Mouse (Mus musculus) CH12.LX (cell line): ENCODE measurements around the gene 1700021F05Rik. TPM values are rescaled to one million over a fixed set of nuclear protein-coding genes. Genes with fewer than 3 reads are reported as not detected.

Experiments used
- DNase-seq: peaks from one replicate; pipeline ENCODE4 v3.0.0-alpha.2; 2013; ENCODE audit errors: extremely low read depth
- H3K27ac ChIP-seq: 2 replicates; pipeline ENCODE4 v1.5.1; 2012; ENCODE audit warnings: low read depth, mild to moderate bottlenecking, control low read depth, moderate library complexity; ENCODE audit not compliant: insufficient read depth
- H3K27me3 ChIP-seq: replicated peaks from 2 replicates; pipeline ENCODE3; 2012; ENCODE audit warnings: inconsistent platforms
- H3K36me3 ChIP-seq, 2 experiments: replicated peaks in 1 of 2; 2 replicates each; pipeline versions ENCODE3 to v1.6.1; 2012; ENCODE audit warnings: inconsistent platforms in 1 of 2, low read length in 1 of 2, mild to moderate bottlenecking in 1 of 2, mixed read lengths in 1 of 2, moderate library complexity in 1 of 2; ENCODE audit not compliant: control insufficient read depth in 1 of 2, insufficient read depth in 1 of 2
- H3K4me1 ChIP-seq, 2 experiments: 2 replicates each; pipeline ENCODE4 v1.6.1; 2012; ENCODE audit warnings: inconsistent platforms in 1 of 2, moderate library complexity in 1 of 2; ENCODE audit not compliant: insufficient read depth in 2 of 2, control insufficient read depth in 1 of 2
- H3K4me2 ChIP-seq: 2 replicates; pipeline ENCODE4 v1.6.1; 2012; ENCODE audit warnings: low read depth, mild to moderate bottlenecking, control low read depth; ENCODE audit not compliant: poor library complexity, insufficient read depth, severe bottlenecking
- H3K4me3 ChIP-seq, 3 experiments: fragments of 150-350 bp in 1 of 3; sonication (generic) in 1 of 3; replicated peaks in 1 of 3; 2 replicates each; pipeline versions ENCODE3 to v1.5.1; 2011 to 2012; ENCODE audit warnings: low read depth in 2 of 3, low read length in 2 of 3, mild to moderate bottlenecking in 2 of 3, moderate library complexity in 2 of 3, control low read depth in 1 of 3, improper control_type of control experiment in 1 of 3, inconsistent platforms in 1 of 3, mixed read lengths in 1 of 3; ENCODE audit not compliant: poor library complexity in 1 of 3
- H3K79me2 ChIP-seq: replicated peaks from 2 replicates; pipeline ENCODE4 v1.6.1; 2012; ENCODE audit warnings: mild to moderate bottlenecking, moderate library complexity; ENCODE audit not compliant: control insufficient read depth, poor library complexity, insufficient read depth, severe bottlenecking; ENCODE audit errors: extremely low read depth
- H3K9ac ChIP-seq: 2 replicates; pipeline ENCODE4 v1.6.1; 2012; ENCODE audit warnings: low read depth, mild to moderate bottlenecking, control low read depth, moderate library complexity; ENCODE audit not compliant: insufficient read depth
- H3K9me3 ChIP-seq: replicated peaks from 2 replicates; pipeline ENCODE3; 2012; ENCODE audit warnings: low read length, inconsistent platforms, mixed read lengths
- BHLHE40 ChIP-seq: IDR thresholded peaks from 2 replicates; pipeline ENCODE4 v1.6.1; 2011; ENCODE audit warnings: mild to moderate bottlenecking, low read depth, low read length, improper control_type of control experiment
- CHD1 ChIP-seq: IDR thresholded peaks from 2 replicates; pipeline ENCODE4 v1.6.1; 2012; ENCODE audit warnings: low read depth, low read length, improper control_type of control experiment, inconsistent platforms
- CTCF ChIP-seq, 2 experiments: IDR thresholded peaks in 1 of 2; conservative IDR thresholded peaks in 1 of 2; 2 replicates each; pipeline ENCODE4 v1.5.1; 2011 to 2012; ENCODE audit warnings: low read depth in 2 of 2, low read length in 2 of 2, improper control_type of control experiment in 1 of 2, inconsistent platforms in 1 of 2, mild to moderate bottlenecking in 1 of 2, moderate library complexity in 1 of 2
- E2F4 ChIP-seq: IDR thresholded peaks from 2 replicates; pipeline ENCODE4 v1.6.1; 2011; ENCODE audit warnings: low read depth, low read length, improper control_type of control experiment; ENCODE audit not compliant: insufficient replicate concordance
- EP300 ChIP-seq: IDR thresholded peaks from 2 replicates; pipeline ENCODE4 v1.6.1; 2011; ENCODE audit warnings: low read length, improper control_type of control experiment
- ETS1 ChIP-seq: conservative IDR thresholded peaks from 2 replicates; pipeline ENCODE4 v1.6.1; 2012; ENCODE audit warnings: low read depth, mild to moderate bottlenecking, inconsistent platforms, low read length, improper control_type of control experiment, moderate library complexity
- GABPA ChIP-seq: IDR thresholded peaks from 2 replicates; pipeline ENCODE4 v1.6.1; 2012; ENCODE audit warnings: low read depth, low read length, improper control_type of control experiment, inconsistent platforms; ENCODE audit not compliant: insufficient replicate concordance
- IRF4 ChIP-seq: IDR thresholded peaks from 2 replicates; pipeline ENCODE4 v1.6.1; 2014; ENCODE audit warnings: low read depth, mild to moderate bottlenecking, inconsistent platforms, low read length, improper control_type of control experiment
- JUN ChIP-seq: IDR thresholded peaks from 2 replicates; pipeline ENCODE4 v1.6.1; 2011; ENCODE audit warnings: low read depth, mild to moderate bottlenecking, low read length, improper control_type of control experiment, moderate library complexity; ENCODE audit not compliant: insufficient read depth
- JUND ChIP-seq: conservative IDR thresholded peaks from 2 replicates; pipeline ENCODE4 v1.6.1; 2011; ENCODE audit warnings: low read depth, low read length, improper control_type of control experiment
- KAT2A ChIP-seq: IDR thresholded peaks from 2 replicates; pipeline ENCODE4 v1.6.1; 2012; ENCODE audit warnings: low read length, improper control_type of control experiment, inconsistent platforms; ENCODE audit not compliant: insufficient replicate concordance
- MAX ChIP-seq: IDR thresholded peaks from 2 replicates; pipeline ENCODE4 v1.6.1; 2011; ENCODE audit warnings: low read length, improper control_type of control experiment
- MXI1 ChIP-seq: IDR thresholded peaks from 2 replicates; pipeline ENCODE4 v1.6.1; 2011; ENCODE audit warnings: mild to moderate bottlenecking, low read depth, low read length, improper control_type of control experiment
- MYC ChIP-seq: IDR thresholded peaks from 2 replicates; pipeline ENCODE4 v1.6.1; 2011; ENCODE audit warnings: low read depth, mild to moderate bottlenecking, improper control_type of control experiment, low read length
- NELFE ChIP-seq: IDR thresholded peaks from 2 replicates; pipeline ENCODE4 v1.6.1; 2011; ENCODE audit warnings: low read depth, low read length, improper control_type of control experiment
- NRF1 ChIP-seq: IDR thresholded peaks from 2 replicates; pipeline ENCODE4 v1.6.1; 2014; ENCODE audit warnings: low read depth, mild to moderate bottlenecking, inconsistent platforms, low read length, improper control_type of control experiment, moderate library complexity
- POLR2A ChIP-seq: IDR thresholded peaks from 2 replicates; pipeline ENCODE4 v1.6.1; 2011; ENCODE audit warnings: low read depth, mild to moderate bottlenecking, improper control_type of control experiment, low read length
- POLR2AphosphoS2 ChIP-seq: IDR thresholded peaks from 2 replicates; pipeline ENCODE4 v1.6.1; 2011; ENCODE audit warnings: low read depth, low read length, improper control_type of control experiment
- RAD21 ChIP-seq: IDR thresholded peaks from 2 replicates; pipeline ENCODE4 v1.6.1; 2011; ENCODE audit warnings: low read depth, mild to moderate bottlenecking, low read length, improper control_type of control experiment, moderate library complexity
- RCOR1 ChIP-seq: conservative IDR thresholded peaks from 2 replicates; pipeline ENCODE4 v1.6.1; 2012; ENCODE audit warnings: low read depth, mild to moderate bottlenecking, inconsistent platforms, low read length, improper control_type of control experiment
- SMC3 ChIP-seq: IDR thresholded peaks from 2 replicates; pipeline ENCODE4 v1.6.1; 2011; ENCODE audit warnings: low read depth, low read length, improper control_type of control experiment
- TBP ChIP-seq: conservative IDR thresholded peaks from 2 replicates; pipeline ENCODE4 v1.6.1; 2011; ENCODE audit warnings: low read depth, low read length, improper control_type of control experiment
- TCF12 ChIP-seq: IDR thresholded peaks from 2 replicates; pipeline ENCODE4 v1.6.1; 2014; ENCODE audit warnings: low read depth, mild to moderate bottlenecking, inconsistent platforms, low read length, improper control_type of control experiment
- USF2 ChIP-seq: conservative IDR thresholded peaks from 2 replicates; pipeline ENCODE4 v1.6.1; 2011; ENCODE audit warnings: low read depth, low read length, improper control_type of control experiment
- ZC3H11A ChIP-seq: IDR thresholded peaks from 2 replicates; pipeline ENCODE4 v1.6.1; 2012; ENCODE audit warnings: low read depth, mild to moderate bottlenecking, inconsistent platforms, low read length, improper control_type of control experiment
- ZKSCAN1 ChIP-seq: IDR thresholded peaks from 2 replicates; pipeline ENCODE4 v1.6.1; 2012; ENCODE audit warnings: low read depth, inconsistent platforms, low read length, improper control_type of control experiment, borderline replicate concordance
- ZMIZ1 ChIP-seq: IDR thresholded peaks from 2 replicates; pipeline ENCODE4 v1.6.1; 2012; ENCODE audit warnings: low read depth, mild to moderate bottlenecking, inconsistent platforms, low read length, improper control_type of control experiment
- ZNF384 ChIP-seq: IDR thresholded peaks from 2 replicates; pipeline ENCODE4 v1.6.1; 2012; ENCODE audit warnings: low read depth, low read length, improper control_type of control experiment, inconsistent platforms
- dilution Hi-C: fragments of 300-500 bp; cut with MboI; formaldehyde crosslinking; loops from 2 replicates; pipeline ENCODE4 v1.14.3; 2020; ENCODE audit warnings: low sequenced_read_pairs; ENCODE audit not compliant: extremely low pct_unique_long_range_greater_than_20kb, extremely low pct_ligation_motif_present
- in situ Hi-C: fragments of 300-500 bp; cut with MboI; formaldehyde crosslinking; loops from 3 replicates; pipeline ENCODE4 v1.14.3; 2019; ENCODE audit warnings: low sequenced_read_pairs, low pct_ligation_motif_present, low pct_unique_long_range_greater_than_20kb, mixed read lengths
- polyA plus RNA-seq: library from polyadenylated mRNA; unstranded; fragments of >175 nt; gene quantifications from 2 replicates; pipeline ENCODE4 v1.2.1, GENCODE M21; 2012; ENCODE audit warnings: low read depth; ENCODE audit not compliant: insufficient read length
- total RNA-seq, 2 experiments: library from RNA; depleted of rRNA; stranded (reverse); fragments of 300-350 nt in 1 of 2; fragments of >200 nt in 1 of 2; gene quantifications; 2 replicates each; pipeline ENCODE4 v1.2.3; 2012 to 2014

The 1700021F05Rik gene
- total and polyA plus RNA-seq, 3 experiments = 33.0 to 70.3 (median 53.0) TPM

- Histone ChIP-seq H3K27me3 (no peaks in the 10 kb centered on the region), H3K4me1 (peaks cover 7 to 39% of the 10 kb centered on the region in 2 experiments; a peak in 3 of 4 replicates), H3K27ac (peak within 1 kb of the TSS; percentile 80), H3K9me3 (peaks cover 2% of the 10 kb centered on the region), H3K9ac (peak within 1 kb of the TSS; percentile 88), H3K79me2 (peaks cover 39% of the 10 kb centered on the region), H3K4me2 (peak within 1 kb of the TSS; percentile 69), H3K36me3 (peaks cover 10 to 20% of the 10 kb centered on the region in 2 experiments), H3K4me3 (peak within 1 kb of the TSS; percentile 68 to 96 (median 95))
- in situ Hi-C loops (loop anchor here (5.0 to 10.0 kb wide), 3 partner anchors 164 to 487 kb away; no protein-coding TSS in a partner anchor), dilution Hi-C loops (no loop called here)
- peak; percentile 72 for TF ChIP-seq MYC
- TF ChIP-seq POLR2AphosphoS2 = no peak
- 0 out of 2 replicates have a peak, but pooled peaks have one; percentile 31 for TF ChIP-seq E2F4
- no peak for TF ChIP-seq ETS1
- 0 out of 2 replicates have a peak, but pooled peaks have one; percentile 49 for TF ChIP-seq ZMIZ1
- 0 out of 2 replicates have a peak, but pooled peaks have one; percentile 53 for TF ChIP-seq CHD1
- 0 out of 2 replicates have a peak, but pooled peaks have one; percentile 48 for TF ChIP-seq EP300
- no peak for TF ChIP-seq BHLHE40
- TF ChIP-seq GABPA = no peak
- TF ChIP-seq POLR2A = no peak
- TF ChIP-seq MAX = peak; percentile 76; the same call in 1 of the 2 replicates
- TF ChIP-seq TCF12 = 0 out of 2 replicates have a peak, but pooled peaks have one; percentile 7
- peak; percentile 81 for TF ChIP-seq MXI1
- DNase-seq = no peak
These were observed 37.2 kb upstream of the 1700021F05Rik start, which contains the start of gene Cd24a for GRCm38 (mm10) chr10:43577997-43578331. TSS of gene Cd24a (plus strand) at chr10:43578284.

- H3K79me2 ChIP-seq = peaks cover 34% of the 10 kb centered on the region
- H3K9ac ChIP-seq = peak overlapping the region; percentile 39
- peak; percentile 21; the same call in 1 of the 2 replicates for TF ChIP-seq BHLHE40
- TF ChIP-seq NRF1 = no peak
- TF ChIP-seq GABPA = no peak
- no peak for TF ChIP-seq MXI1
- no peak for TF ChIP-seq USF2
- TF ChIP-seq RCOR1 = no peak
- TF ChIP-seq RAD21 = no peak; the same call in 1 of the 2 replicates
- 0 out of 2 replicates have a peak, but pooled peaks have one; percentile 22 for TF ChIP-seq SMC3
- TF ChIP-seq TCF12 = 0 out of 2 replicates have a peak, but pooled peaks have one; percentile 33
- no peak; the same call in 1 of the 2 replicates for TF ChIP-seq MAX
- TF ChIP-seq IRF4 = no peak
- TF ChIP-seq ZNF384 = peak; percentile 67
- no peak for TF ChIP-seq KAT2A
- TF ChIP-seq CTCF (conservative IDR thresholded peaks at IDR 0.05 in 1 of 2, IDR thresholded peaks at IDR 0.05 in 1 of 2; ENCODE audit: low read depth in 2 of 2, low read length in 2 of 2) = peak in 1 of 2 experiments; percentile 40; a peak in 2 of 4 replicates
- no peak for TF ChIP-seq CHD1
- no peak for TF ChIP-seq JUND
- TF ChIP-seq ZKSCAN1 = no peak
- no peak for TF ChIP-seq ZC3H11A
- TF ChIP-seq NELFE = no peak
- no peak for TF ChIP-seq E2F4
- no peak for TF ChIP-seq ZMIZ1
- no peak for TF ChIP-seq TBP
- no peak for TF ChIP-seq ETS1
- TF ChIP-seq JUN = no peak
- H3K9me3 ChIP-seq = peaks cover 5% of the 10 kb centered on the region
- DNase-seq = no peak
- H3K27ac ChIP-seq = peak overlapping the region; percentile 45
- peaks cover 4 to 18% of the 10 kb centered on the region in 2 experiments for H3K36me3 ChIP-seq
- H3K4me1 ChIP-seq = peaks cover 7 to 34% of the 10 kb centered on the region in 2 experiments; a peak in 3 of 4 replicates
- in situ Hi-C loops (loop anchor here (5.0 to 10.0 kb wide), 3 partner anchors 165 to 487 kb away; no protein-coding TSS in a partner anchor), dilution Hi-C loops (no loop called here)
- peak overlapping the region; percentile 69 for H3K4me2 ChIP-seq
- H3K4me3 ChIP-seq = peak overlapping the region; percentile 19 to 36 (median 20)
- H3K27me3 ChIP-seq = no peaks in the 10 kb centered on the region
These were observed 36.7 kb upstream of the 1700021F05Rik start for GRCm38 (mm10) chr10:43577299-43577996.
